Mouse (Mus musculus): ENCODE measurements at regions not wholly inside any gene's neighbourhood (a gene's known extent, or its start where the extent isn't known, plus 50 kb on each side); places are given as distances from the start of the nearest gene placed in this dataset.

DNA sequence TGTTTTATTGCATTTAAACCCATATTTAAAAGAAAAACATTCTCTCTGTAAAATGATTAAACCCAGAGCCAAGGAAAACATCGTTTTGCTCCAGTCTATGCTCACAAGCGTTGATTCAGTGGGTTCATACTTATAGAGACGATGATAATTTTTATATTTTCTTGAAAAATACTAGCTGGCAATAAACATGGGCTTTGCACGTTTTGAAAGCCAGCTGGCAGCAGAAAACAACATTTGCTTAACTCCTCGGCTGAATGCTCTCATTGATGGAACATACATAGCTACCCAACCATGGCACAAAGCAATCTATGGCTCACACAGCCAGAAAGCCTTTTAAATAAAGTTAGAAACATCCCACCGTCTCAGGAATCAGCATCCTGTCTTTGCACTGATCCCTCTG is 366.5 kb downstream of the Rapgef2 start:
- TF ChIP-seq CTCF (IDR thresholded peaks at IDR 0.05; ENCODE audit: extremely low read depth, insufficient read depth, low read length) (no peak), POLR2A (IDR thresholded peaks at IDR 0.05; ENCODE audit: extremely low read depth, insufficient read depth, low read length) (no peak)
